Mouse (Mus musculus): Measurements from ENCODE around the gene Krt71. TPM values are rescaled to one million over a fixed set of nuclear protein-coding genes. Genes with fewer than 3 reads are reported as not detected.

Gene Krt71
- total RNA-seq (2014; fragmentation: Nextera tagmentation) (not detected in 2 replicates), total RNA-seq (2017) (not detected in 2 replicates)

DNA sequence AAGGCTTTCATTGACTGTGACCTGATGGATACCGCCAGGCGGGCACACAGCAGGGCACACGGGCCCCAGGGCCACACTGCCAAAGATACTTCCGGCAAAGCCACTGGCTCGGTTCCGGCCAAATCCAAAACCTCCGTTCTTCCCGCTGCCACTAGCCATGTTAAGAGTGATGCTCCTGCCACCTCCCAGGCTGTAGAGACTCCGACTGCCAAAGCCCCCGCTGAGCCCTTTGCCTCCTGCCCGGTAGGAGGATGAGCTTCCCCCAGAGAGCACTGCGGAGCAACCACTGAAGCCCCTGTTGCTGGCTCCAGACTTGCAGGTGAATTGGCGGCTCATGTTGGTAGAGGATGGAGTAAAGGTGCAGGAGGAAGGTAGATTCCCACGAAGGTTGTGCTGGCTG lies at the start of gene Krt71:
TSS of gene Krt71 (minus strand) at position 399 of the 400 bp plus-strand sequence.
- ATAC-seq (replicated peaks; ENCODE audit: low FRiP score, low TSS enrichment, poor library complexity, severe bottlenecking), result no peak

DNA sequence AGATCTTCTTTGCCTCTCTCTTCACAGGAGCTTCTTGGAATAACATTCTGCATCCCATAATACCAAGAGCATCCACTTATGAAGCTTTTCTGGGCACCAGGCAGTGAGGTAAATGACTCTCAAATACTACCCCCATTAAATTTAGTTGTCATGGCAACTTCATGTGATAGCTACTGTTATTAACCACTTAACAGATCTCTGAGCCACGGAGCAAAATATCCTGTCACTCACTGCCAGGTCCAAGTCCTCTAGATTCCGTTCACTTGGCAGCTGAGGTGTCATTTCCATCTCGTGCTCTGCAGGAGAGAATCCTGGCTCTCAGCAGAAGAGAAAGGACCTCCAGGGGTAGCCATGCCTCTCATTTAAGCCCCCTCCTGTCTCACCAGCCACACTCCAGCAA lies 48.0 kb upstream of the Krt71 start:
- no peak for ATAC-seq (replicated peaks; ENCODE audit: low FRiP score, low TSS enrichment, poor library complexity, severe bottlenecking)

DNA sequence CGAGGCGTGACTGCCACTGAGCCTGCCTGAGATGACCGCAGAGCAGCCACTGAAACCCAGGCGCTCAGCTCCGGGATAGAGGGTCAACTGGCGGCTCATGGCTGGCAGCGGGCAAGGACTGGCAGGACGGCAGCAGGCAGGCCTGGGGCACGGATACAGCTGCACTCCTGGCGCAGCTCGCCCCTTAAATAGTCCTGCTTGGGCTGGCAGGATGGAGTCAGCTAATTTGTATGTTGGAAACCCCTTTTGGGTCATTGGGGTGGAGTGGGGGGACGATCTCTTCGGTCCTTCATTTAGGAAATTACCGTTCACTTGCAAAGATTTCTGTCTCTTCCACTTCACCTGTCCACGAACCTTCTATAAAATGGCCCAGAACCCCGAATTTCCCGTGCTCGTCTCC lies 43.5 kb upstream of the Krt71 start, which contains the start of gene Krt72:
TSS of gene Krt72 (minus strand) at position 101 of the 400 bp plus-strand sequence.
- no peak for ATAC-seq (replicated peaks; ENCODE audit: low FRiP score, low TSS enrichment, poor library complexity, severe bottlenecking)

DNA sequence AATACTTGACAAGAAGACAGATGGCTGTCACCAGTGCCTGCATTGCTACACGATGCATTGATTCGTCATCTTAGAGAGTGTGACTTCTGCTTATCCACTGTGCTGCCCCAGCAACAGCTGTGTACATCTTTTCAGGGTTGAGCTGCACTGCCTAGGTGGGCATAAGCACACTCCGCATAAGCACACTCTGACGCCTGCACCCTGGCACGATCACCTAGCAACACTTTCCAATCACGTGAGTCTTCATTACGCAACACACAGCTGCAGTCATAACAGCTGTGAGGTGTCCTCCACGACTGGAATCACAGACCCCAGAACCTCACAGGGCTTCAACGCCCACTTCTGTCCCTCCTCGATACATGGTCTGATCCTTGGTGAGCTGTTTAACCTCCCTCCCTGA lies 30.5 kb upstream of the Krt71 start:
- no peak for ATAC-seq (replicated peaks; ENCODE audit: low FRiP score, low TSS enrichment, poor library complexity, severe bottlenecking)

DNA sequence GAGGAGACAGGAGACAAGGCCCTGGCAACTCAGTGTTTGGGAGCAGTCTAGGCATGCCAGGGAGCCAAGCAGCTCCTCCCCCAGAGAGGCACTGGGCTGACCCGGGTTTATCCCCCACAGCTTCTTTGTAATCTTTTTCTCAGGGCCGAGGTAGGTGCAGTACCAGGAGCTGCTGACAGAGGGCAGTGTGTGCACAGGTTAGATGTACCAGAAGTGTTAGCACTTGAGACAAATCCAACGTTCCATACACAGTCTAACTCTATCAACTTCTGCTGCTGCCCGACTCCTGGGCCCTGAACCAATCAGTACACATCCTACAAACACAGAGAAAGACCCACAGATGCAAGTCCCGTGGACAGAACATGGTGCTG lies 29.8 kb upstream of the Krt71 start:
- ATAC-seq (replicated peaks; ENCODE audit: low FRiP score, low TSS enrichment, poor library complexity, severe bottlenecking), result peak; percentile 78

DNA sequence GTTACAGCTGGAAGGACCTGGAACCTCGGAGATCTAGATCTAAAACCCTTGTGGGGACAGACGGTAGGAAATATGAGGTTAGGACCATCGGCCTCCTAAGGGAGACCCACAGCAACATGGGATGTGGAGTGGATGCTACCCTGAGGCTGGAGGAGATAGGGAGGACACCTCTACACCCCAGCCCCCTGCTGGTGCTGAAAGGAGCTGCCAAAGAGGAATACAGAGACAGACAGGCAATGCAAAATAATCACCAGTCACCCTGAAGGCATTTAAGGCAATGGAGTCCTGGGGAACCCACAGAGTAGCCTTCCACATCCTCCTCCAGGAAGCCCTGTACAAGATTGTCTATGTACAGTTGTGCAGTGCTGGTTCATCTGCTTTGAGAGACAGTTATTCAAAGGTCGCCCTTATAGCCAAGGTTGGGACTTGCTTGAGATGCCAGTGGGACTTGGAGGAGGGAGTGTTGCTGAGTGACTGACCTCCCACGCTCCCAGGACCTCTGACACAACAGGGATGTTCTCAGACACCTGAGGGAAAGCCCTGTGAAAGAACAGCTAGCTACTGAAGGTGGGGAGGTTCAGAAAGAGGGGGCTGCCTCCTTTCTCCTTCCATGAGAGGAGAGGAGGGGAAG lies 29.3 kb upstream of the Krt71 start:
- 0 out of 2 replicates have a peak, but pooled peaks have one; percentile 44 for ATAC-seq (replicated peaks; ENCODE audit: low FRiP score, low TSS enrichment, poor library complexity, severe bottlenecking)

DNA sequence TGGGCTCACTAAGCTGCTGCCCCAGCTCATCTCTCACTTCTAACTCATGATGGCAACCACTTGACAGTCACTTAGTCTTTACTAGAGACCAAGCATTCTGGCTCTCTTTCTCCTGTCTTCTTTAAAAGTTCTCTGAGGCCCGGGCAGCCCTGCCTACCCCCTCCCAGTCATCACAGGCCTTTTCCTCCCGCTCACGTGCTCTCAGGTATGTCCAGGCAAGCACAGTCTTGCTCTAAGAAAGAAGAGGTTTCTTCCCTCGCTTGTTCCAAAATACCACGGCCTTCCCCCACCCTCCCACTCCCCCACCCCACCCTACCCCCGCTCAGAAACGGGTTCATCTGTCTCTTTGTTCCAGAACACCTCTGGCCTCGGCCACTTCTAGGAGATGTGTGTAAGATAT lies 27.3 kb upstream of the Krt71 start:
- no peak for ATAC-seq (replicated peaks; ENCODE audit: low FRiP score, low TSS enrichment, poor library complexity, severe bottlenecking)

DNA sequence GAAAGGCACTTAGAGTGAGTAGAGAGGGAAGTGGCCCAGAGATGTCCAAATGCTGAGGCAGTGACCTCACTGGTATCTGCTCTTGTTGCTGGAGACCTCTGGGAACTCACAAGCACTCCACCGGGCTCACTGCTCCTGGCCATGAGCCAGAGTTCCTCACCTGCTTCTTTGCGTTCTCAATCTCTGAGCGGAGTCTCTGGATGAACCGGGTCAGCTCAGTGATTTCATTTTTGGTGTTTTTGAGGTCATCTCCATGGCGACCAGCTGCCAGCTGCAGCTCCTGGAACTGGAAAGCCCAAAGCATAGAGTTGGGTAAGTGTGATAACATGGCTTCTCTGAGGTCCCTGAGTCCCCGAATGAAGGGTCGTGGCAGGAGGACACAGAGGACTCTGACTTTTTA lies 5.1 kb downstream of the Krt71 start:
- ATAC-seq (replicated peaks; ENCODE audit: low FRiP score, low TSS enrichment, poor library complexity, severe bottlenecking), result no peak

DNA sequence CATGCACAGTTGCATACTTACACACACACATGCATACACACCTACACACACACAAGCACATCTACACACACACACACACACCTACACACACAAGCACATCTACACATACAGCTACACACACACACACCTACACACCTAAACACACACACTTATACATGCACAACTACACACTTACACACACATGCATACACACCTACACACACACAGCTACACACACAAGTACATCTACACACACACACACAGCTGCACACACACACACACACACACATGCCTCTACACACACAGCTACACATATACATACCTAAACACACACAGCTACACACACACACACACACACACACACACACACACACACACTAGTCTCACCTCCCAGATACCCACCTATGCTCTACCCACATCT lies 12.3 kb downstream of the Krt71 start:
- no peak for ATAC-seq (replicated peaks; ENCODE audit: low FRiP score, low TSS enrichment, poor library complexity, severe bottlenecking)

DNA sequence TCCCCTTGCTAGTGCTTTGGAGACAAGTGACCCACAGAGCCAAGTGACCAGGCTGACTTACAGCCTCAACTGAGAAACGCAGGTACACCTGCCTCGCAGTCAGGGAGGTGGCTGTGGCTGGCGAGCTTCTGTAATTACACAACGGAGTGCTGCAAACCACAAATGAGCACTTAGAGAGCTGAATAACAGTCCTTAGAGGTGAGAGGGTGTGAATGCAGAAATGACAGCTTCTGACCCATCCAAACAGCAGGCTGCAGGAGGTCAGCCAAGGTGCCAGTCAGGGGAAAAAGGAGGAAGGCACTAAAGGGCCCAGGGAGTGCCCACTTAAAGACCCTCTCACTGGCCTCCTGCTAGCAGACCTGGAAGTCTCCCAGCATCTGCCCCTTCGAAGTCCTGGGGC lies 18.2 kb downstream of the Krt71 start:
- no peak for ATAC-seq (replicated peaks; ENCODE audit: low FRiP score, low TSS enrichment, poor library complexity, severe bottlenecking)

DNA sequence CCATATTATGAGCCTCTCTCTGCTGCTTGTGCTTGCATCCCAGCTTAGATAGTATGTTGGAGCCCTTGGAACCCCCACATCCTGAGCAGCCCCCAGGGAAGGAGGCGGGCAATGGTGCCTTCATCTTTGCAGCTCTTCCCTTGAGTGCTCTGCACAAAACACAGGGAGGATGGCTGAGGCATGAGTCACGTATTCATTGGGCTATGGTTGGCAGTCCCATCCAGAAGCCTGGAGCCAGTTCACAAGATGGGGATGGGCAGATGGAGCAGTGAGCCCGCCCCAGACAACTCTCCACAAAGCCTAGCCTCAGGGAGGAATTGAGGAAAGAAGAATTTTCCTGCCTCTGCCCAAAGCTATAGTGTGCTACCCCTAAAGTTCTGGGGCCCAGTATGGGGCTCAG lies 27.1 kb downstream of the Krt71 start:
- ATAC-seq (replicated peaks; ENCODE audit: low FRiP score, low TSS enrichment, poor library complexity, severe bottlenecking), result no peak

DNA sequence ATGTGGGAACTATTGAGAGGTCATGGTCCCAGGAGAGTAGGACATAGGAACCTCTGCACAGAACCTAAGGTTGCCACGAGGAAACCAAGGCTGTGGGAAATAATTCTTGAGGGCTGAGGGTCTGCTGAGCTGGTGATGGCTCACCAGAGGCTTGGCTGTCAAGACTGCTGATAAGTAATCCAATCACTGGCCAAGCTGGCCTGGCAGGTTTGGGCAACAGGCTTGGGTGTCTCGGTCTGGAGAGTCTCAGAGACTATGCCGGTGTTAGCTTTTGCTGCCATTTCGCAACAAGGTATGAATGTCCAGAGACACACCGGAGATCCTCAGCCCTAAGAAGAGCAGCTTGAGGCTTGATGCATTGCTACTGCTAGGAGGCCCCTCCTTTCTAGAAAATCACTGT lies 28.6 kb downstream of the Krt71 start:
- no peak for ATAC-seq (replicated peaks; ENCODE audit: low FRiP score, low TSS enrichment, poor library complexity, severe bottlenecking)

DNA sequence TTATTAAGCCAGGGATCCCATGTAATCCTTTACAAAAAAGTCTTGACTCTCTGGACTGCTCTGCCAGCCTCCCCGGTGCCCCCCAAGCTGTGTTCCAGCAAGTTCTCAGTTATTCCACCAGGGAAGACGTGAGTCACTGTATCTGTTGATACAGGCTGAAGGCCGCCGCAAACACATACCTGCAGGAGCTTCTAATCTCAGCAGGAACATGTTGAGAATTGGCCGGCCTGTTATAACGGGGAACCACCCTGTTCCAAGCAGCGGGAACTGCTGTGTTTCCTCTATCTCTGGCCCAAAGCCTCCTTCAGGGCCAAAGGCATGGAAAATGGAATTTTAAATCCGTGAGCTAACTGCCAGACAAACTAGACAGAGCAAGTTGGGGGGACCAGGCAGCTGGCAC lies 29.2 kb downstream of the Krt71 start:
- ATAC-seq (replicated peaks; ENCODE audit: low FRiP score, low TSS enrichment, poor library complexity, severe bottlenecking), result no peak

DNA sequence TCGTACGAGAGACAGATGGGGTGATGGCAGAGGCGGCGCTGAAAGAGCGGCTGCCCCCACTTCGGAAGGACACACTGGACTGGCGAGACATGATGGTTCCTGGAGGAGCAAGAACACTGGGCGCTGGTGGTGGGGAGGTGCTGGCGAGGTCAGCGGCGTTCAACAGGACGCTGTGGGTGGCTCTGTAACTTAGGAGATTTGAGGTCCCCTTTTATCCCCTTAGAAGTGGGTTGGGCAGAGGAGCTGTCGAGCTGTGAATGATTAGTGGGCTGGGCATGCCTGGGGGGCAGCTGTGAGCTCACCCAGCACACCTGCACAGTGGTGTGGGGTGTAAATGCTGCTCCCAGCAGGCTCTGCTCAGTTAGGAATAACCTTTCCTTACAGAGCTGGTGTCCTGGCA lies 30.2 kb downstream of the Krt71 start, which contains the start of gene Krt5:
TSS of gene Krt5 (minus strand) at position 179 of the 400 bp plus-strand sequence.
- ATAC-seq (replicated peaks; ENCODE audit: low FRiP score, low TSS enrichment, poor library complexity, severe bottlenecking), result 0 out of 2 replicates have a peak, but pooled peaks have one; percentile 13

DNA sequence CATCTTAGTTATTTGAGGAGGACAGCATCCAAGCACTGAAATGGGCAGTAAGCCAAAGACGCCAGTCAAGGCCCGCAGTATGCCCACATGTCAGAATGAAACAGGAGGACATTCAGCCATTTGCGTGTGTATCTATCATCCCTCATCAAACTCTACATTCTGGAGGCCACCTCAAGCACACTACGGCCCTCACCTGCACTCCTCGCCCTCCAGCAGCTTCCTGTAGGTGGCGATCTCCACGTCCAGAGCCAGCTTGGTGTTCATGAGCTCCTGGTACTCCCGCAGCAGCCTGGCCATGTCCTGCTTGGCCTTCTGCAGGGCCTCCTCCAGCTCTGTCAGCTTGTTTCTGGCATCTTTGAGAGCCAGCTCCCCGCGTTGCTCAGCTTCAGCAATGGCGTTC lies 34.2 kb downstream of the Krt71 start:
- no peak for ATAC-seq (replicated peaks; ENCODE audit: low FRiP score, low TSS enrichment, poor library complexity, severe bottlenecking)

DNA sequence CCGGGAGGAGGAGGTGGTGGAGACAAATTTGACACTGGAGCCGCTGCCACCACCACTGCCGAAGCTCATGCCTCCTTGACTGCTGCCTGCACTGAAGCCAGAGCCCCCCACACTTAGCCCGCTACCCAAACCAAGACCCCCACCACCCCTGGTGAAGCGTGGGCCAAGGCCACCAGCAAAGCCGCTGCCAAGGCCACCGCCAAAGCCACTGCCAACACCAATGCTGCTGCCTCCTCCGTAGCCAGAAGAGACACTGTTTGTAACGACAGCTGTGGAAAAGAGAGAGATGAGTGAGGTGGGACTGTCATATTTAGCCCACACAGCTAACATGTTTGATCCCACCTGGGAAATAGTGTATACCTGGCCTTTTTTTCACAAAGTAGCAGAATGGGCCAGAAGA lies 35.5 kb downstream of the Krt71 start:
- no peak for ATAC-seq (replicated peaks; ENCODE audit: low FRiP score, low TSS enrichment, poor library complexity, severe bottlenecking)

DNA sequence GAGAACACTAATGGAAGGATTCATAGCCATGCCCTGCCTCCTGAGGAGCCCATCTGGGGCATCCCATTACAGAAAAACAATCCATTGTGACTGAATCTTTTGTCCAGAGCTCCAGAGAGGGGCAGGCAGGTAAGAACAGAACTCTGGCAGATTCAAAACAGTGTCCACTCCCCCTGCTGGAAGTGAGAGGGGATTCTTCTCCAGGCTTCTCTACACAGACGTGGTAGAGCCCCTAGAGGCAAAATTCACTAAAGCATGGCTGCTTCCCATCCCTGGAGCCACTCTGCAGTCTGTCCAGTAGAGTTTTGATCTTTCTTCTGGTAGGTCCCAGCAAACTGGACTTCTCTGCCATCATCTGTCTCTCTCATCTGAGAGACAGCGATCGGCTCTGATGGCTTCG lies 38.8 kb downstream of the Krt71 start:
- ATAC-seq (replicated peaks; ENCODE audit: low FRiP score, low TSS enrichment, poor library complexity, severe bottlenecking), result no peak

DNA sequence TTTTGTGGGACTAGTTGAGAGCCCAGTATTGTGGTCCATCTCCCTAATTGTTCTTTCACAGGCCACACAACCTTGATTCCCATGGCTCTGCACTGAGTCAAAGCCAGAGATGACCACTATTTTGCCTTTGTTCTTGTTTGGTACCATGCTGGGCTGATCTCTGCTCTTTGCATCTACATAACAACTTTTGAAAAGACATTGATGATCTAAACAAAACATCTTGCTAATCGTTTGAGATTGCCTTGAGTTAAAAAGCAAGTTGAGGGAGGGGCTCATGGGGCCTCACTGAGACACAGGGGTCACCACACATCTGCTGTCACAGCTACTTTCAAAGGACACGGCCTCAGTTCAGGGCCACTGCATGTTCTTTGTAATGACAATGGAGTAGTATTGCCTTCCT lies 40.5 kb downstream of the Krt71 start:
- no peak for ATAC-seq (replicated peaks; ENCODE audit: low FRiP score, low TSS enrichment, poor library complexity, severe bottlenecking)

DNA sequence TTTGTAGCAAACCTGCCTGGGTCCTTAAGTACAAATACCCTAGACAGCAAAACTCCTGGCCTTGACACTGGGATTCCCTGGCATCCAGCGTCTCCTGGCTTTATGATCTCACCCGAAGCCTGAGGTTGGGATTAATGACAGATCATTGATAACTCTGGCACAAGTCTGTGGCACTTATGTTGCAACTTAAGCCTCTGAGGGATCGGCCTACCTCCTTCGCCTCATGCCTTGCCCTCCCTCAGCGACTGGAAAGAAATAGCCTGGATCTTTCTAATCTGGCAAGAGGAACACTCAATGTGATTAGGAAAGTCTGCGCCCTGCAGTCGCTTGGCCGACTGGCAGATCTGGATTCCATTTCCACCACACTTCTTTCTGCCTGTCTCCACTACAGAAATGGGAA lies 43.0 kb downstream of the Krt71 start:
- ATAC-seq (replicated peaks; ENCODE audit: low FRiP score, low TSS enrichment, poor library complexity, severe bottlenecking), result no peak

DNA sequence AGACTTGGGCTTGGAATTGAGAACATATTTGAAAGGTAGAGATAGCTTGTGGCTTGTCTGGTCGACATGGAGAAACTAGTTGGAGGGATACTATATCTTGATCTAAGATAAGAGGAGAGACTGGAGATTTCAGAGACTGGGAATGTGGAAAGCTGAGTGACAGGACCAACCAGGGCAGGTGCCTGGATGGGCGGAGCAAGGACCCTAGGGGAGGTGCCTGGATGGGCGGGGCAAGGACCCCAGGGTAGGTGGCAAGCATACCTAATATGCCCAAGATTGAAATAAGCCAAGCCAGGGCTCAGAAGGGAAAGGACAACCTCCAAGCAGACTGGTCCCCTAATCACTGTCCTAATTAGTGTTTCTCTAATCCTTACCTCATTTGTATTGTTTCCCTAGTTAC lies 43.7 kb downstream of the Krt71 start:
- ATAC-seq (replicated peaks; ENCODE audit: low FRiP score, low TSS enrichment, poor library complexity, severe bottlenecking), result no peak

DNA sequence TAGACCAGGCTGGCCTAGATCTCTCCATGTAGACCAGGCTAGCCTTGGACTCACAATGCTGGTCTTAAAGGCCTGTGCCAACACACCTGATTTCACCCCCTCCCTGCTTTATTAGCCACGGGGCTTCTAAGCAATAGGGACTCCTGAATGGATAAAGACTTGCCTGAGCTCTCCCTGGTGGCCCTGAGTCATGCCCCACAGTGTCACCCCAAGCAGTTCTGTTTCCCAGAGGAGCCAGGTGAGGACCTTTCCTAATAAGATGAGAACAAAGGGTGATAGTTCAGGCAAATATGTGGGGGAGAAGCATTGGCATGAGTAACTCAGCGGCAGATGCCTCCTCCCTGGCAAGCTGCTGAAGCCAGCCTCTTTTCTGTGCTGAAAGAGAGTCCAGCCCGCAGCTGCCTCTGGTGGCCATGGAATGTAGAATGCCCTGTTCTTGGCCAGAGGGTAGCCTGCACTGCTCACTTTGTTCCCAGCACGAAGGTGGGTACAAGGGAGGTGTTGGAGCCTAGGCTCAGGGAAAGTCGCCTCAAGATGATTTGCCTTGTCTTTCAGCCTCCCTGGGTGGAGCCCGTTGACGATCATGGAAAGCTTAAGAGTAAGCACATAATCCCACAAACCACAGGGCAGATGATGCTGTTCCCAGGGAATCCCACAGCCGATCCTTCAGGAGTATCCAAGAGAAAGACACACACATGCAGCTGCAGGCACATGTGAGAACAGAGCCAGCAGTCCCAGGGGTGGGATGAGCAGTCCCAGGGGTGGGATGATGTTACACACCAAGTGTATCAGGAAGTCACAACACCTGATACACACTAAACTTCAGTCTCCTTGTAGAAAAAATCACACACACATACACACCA lies 45.4 kb downstream of the Krt71 start:
- ATAC-seq (replicated peaks; ENCODE audit: low FRiP score, low TSS enrichment, poor library complexity, severe bottlenecking), result no peak
